Mouse (Mus musculus): ENCODE data around the gene Mcoln2.

Gene Mcoln2

DNA sequence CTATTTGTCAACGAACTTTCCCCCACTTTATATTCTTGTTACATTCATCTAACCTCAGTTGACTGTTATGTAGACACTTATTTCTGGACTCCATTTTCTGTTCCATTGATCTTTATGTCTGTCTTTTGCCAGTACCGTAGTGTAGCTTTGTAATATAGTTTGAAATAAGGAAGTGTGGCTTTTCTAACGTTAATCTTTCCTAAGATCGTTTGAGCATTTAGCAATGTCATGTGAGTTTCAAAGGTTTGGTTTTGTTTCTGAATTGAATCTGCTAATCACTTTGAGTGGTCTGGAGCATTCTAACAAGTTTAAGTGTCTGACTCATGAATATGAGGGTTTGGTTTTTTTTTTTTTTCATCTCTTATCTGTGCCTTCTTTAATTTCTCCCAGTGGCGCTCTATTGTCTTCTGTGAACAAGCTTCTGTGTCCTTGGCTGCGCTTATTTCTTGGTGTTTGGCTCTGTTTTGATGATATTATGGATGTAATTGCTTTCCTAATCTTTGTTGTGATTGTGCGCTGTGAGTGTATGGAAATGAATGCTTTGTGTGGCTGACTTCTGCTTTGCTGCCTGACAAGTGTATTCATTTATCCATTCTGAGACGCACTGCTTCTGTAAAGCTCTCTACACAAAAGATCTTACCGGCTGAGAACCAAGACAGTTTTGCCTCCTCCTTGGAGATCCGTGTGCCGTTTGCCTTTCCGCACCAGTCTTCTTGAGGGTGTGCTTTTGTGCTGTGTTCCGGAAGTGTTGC is 79.1 kb downstream of the Mcoln2 start:
- no peak for DNase-seq (ENCODE audit: low spot score)

DNA sequence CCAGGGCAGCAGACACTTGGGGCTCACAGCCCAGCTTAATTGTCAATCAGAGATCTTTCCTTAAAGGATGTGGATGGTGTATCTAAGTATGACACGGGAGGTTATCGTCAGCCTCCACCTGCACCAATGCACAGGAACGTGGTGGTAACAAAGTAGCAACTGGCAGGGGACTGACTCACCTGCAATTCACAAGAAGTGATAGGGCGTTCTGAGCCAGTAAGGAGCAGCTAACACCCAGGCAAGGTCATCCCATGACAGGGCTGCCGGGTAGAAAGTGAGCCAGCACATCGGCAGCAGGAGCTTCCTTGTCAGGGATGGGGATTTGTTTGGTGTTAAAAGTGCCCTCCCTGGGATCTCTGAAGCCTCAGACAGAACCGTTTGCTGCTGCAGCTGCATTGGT is 83.1 kb downstream of the Mcoln2 start:
- peak; percentile 48 for DNase-seq (ENCODE audit: low spot score)

DNA sequence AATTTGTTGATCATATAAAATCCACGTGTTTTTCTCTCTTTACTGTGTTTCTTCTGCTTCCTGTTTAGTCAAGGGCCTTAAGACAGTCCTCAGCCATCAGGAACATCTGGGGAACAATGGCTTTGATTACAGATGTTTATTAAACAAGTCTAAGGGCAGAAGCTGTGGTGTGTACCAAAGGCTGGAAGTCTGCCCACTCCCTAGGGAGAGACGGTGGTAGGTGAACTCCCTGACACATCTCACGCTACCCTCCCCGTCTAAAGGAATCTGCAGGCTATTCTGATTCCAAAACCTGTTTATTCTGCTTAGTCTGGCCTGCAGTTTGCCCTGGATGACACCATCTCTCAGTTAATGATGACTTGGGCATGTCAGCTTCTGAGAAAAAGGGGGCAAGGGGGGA is 84.1 kb downstream of the Mcoln2 start:
- no peak for DNase-seq (ENCODE audit: low spot score)

DNA sequence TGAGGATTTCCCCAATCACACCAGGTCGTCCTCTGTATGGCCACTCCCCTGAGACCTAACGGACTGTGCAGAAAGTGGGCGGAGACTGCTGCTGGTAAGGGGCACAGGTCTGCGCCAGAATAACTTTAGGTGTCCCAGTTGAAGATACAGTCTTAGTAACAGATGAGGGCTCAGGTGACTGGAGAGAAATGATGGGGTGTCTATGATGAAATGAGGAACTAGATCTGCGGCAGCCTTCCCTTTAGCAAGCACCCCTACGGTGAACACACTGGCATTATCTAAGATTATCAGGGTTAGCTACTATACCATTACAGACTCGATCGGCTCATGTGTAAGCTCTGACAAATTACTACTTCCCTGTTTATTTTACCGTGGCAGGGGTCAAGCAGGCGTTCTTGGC is 84.9 kb downstream of the Mcoln2 start:
- no peak for DNase-seq (ENCODE audit: low spot score)

DNA sequence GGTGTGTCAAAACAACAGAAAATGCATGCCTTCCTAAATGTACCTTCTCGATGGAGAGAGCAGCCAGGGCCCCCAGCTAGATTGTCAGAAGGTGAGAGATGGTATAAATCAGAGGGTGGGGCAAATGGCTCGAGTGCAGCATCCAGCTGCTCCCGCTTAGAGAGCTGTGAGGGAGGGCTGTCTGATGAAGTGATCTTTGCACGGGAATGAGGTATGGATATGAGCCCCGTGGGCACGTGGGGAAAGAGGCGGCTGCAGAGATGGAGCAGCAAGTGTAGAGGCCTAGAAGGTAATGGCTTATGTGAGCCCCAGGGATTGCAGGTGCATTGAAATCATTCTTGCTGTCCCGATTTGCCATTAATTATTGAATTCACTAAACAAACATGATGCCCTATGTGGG is 86.6 kb downstream of the Mcoln2 start:
- DNase-seq (ENCODE audit: low spot score) = no peak

DNA sequence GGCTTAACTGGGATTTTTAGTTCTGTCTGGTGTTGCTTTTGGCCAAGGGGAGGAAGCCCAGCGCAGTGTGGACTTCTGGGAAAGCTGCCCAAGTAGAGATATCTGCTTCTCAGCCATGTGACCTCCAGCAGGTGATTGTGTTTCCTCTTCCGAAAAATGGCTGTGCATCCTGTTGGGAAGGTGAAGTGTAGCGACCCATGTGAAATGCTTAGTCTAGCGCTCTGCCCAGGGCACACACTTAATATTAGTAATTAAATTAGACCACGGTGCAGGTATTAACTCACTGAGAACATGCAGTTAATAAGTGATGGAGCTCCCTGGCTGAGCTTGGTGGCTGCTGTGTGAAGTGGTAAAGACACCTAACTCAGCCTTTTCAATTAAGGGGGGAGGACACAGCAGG is 88.0 kb downstream of the Mcoln2 start:
- no peak for DNase-seq (ENCODE audit: low spot score)

DNA sequence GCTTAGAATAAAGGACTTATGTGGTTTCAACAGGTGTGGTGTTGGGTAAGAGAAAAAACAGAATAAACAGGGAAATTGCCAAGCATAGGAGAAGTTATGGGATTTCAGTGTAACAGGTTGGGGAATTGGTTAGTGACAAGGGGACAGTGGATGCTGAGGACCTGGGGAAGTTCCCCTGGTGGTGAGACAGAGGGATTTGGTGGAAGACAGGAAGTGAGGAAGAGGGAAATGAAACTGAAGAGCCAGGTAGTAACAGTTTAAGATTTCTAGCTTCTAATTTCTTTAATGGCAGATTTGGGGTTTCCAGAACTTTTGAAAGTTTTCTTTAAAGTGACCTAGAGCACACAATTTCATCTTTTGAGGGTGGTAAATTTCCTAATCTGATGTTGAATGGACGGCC is 95.0 kb downstream of the Mcoln2 start:
- no peak for DNase-seq (ENCODE audit: low spot score)
